In the genomic region with DNA sequence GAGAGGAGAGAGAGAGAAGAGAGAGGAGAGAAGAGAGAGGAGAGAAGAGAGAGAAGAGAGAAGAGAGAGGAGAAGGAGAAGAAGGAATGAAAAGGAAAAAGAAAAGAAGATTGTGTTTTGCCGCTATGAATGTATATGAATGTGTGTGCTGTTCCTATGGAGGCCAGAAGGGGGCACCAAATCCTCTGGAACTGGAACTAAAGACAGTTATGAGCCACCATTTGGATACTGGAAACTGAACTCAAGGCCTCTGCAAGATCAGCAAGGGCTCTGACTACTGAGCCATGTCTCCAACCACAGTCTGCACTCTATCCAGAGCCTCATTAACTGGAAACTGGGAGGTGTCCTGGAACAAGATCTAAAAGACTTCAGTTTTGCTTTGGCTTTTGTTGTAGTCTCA, we compare ENCODE assay signal across 8 mouse cellular contexts. TPM values are rescaled to one million over a fixed set of nuclear protein-coding genes. Genes with fewer than 3 reads are reported as not detected.
DNase-seq lines count a peak whose midpoint lies in the region; ATAC-seq lines count a peak whose summit lies in the region.

No protein-coding gene starts in this region.

- ATAC-seq in embryonic facial prominence, embryonic 12.5 days (ENCODE audit: insufficient number of reproducible peaks, insufficient read depth, low FRiP score, low TSS enrichment), result no peak
- peak; percentile 72 for ATAC-seq in megakaryocyte progenitor cell, adult 5-6 weeks (replicated peaks; ENCODE audit: poor library complexity)

- H3K4me2 ChIP-seq in embryonic facial prominence, embryonic 12.5 days (replicated peaks), result no peak overlapping the region

- no peaks in the 10 kb centered on the region for H3K9me3 ChIP-seq in embryonic facial prominence, embryonic 12.5 days

- peak; percentile 42 for DNase-seq in left cerebral cortex, postnatal 4 days
- DNase-seq in left cerebral cortex, adult 18-20 months (ENCODE audit: low spot score in 2 of 2), result no peak
- peak; percentile 21 for DNase-seq in Muller cell, postnatal 12 days (ENCODE audit: inconsistent ontology term)
- no peak for DNase-seq in right cerebral cortex, adult 2 months (ENCODE audit: low spot score in 2 of 2)
- no peak for DNase-seq in left cerebral cortex, adult 11 months (ENCODE audit: low spot score)
- no peak for DNase-seq in yolk sac, embryonic 10.5 days (ENCODE audit: low spot score)

- H3K36me3 ChIP-seq in embryonic facial prominence, embryonic 12.5 days, result peaks cover 74% of the 10 kb centered on the region

- H3K4me3 ChIP-seq in embryonic facial prominence, embryonic 12.5 days, result no peak overlapping the region

- peaks cover 7% of the 10 kb centered on the region for H3K4me1 ChIP-seq in embryonic facial prominence, embryonic 12.5 days

- WGBS in embryonic facial prominence, embryonic 12.5 days, result 81% methylated on average over 1 of the region's 1 CpGs

- intact Hi-C loops in left cerebral cortex, postnatal 4 days (cut with DNase I), result no loop called here

- H3K9ac ChIP-seq in embryonic facial prominence, embryonic 12.5 days, result no peak overlapping the region

- H3K27me3 ChIP-seq in embryonic facial prominence, embryonic 12.5 days, result no peaks in the 10 kb centered on the region

- peak overlapping the region; percentile 18; the same call in 1 of the 2 replicates for H3K27ac ChIP-seq in embryonic facial prominence, embryonic 12.5 days

RNA-seq across cellular contexts. Expression of a gene that starts 31.3 kb away (rescaled TPM):
- 1 to 10 TPM in 1 of 2 experiments, under 1 TPM in 1; 0.64 to 1.3 TPM for total RNA-seq in left cerebral cortex, postnatal 4 days (2021)
- 1 to 10 TPM; 1.5 to 1.8 TPM for total RNA-seq in left cerebral cortex, adult 18-20 months (2021)
- 0.09 and 0.32 TPM in 2 replicates for polyA plus RNA-seq in embryonic facial prominence, embryonic 12.5 days (2016; fragmentation: Nextera tagmentation; extraction: Ambion mirVana)
- total RNA-seq in megakaryocyte progenitor cell, adult 5-6 weeks (2015), result not detected in 2 replicates
- total RNA-seq in megakaryocyte progenitor cell, adult 5-6 weeks (2017), result not detected in 2 replicates

RNA-seq across cellular contexts. Expression of a gene that starts 32.1 kb away (rescaled TPM):
- 100 to 1,000 TPM; 125 to 132 TPM for total RNA-seq in left cerebral cortex, postnatal 4 days (2021)
- 100 to 1,000 TPM in 1 of 2 experiments, 10 to 100 TPM in 1; 93.7 to 100 TPM for total RNA-seq in left cerebral cortex, adult 18-20 months (2021)
- 79.5 and 80.0 TPM in 2 replicates for polyA plus RNA-seq in embryonic facial prominence, embryonic 12.5 days (2016; fragmentation: Nextera tagmentation; extraction: Ambion mirVana)
- 7.8 and 11.0 TPM in 2 replicates for total RNA-seq in megakaryocyte progenitor cell, adult 5-6 weeks (2015)
- 8.1 and 10.3 TPM in 2 replicates for total RNA-seq in megakaryocyte progenitor cell, adult 5-6 weeks (2017)

RNA-seq across cellular contexts. Expression of a gene that starts 43.3 kb away (rescaled TPM):
- total RNA-seq in left cerebral cortex, postnatal 4 days (2021), result 10 to 100 TPM; 23.2 to 24.0 TPM
- total RNA-seq in left cerebral cortex, adult 18-20 months (2021), result 1 to 10 TPM; 8.5 to 9.6 TPM
- polyA plus RNA-seq in embryonic facial prominence, embryonic 12.5 days (2016; fragmentation: Nextera tagmentation; extraction: Ambion mirVana), result 32.6 and 37.0 TPM in 2 replicates
- total RNA-seq in megakaryocyte progenitor cell, adult 5-6 weeks (2015), result 11.4 and 11.5 TPM in 2 replicates
- total RNA-seq in megakaryocyte progenitor cell, adult 5-6 weeks (2017), result 17.2 and 21.2 TPM in 2 replicates

Comparison
In these comparisons a context has a peak if more than half of its experiments do, and no peak if none do; other contexts are left out.
1. DNase-seq: peak in left cerebral cortex, postnatal 4 days (single experiment) and Muller cell, postnatal 12 days (single experiment); none in left cerebral cortex, adult 18-20 months (0 of 2), right cerebral cortex, adult 2 months (0 of 2), left cerebral cortex, adult 11 months (single experiment) and yolk sac, embryonic 10.5 days (single experiment).
2. RNA of a gene that starts 32.1 kb away (total RNA-seq): 125 to 132 TPM in left cerebral cortex, postnatal 4 days and 93.7 to 100 TPM in left cerebral cortex, adult 18-20 months; 7.8 to 11.0 TPM in megakaryocyte progenitor cell, adult 5-6 weeks; every median in the first group is over 4 times any median in the second.